Comparison of ENCODE assay signal across 8 mouse cellular contexts in the genomic region with DNA sequence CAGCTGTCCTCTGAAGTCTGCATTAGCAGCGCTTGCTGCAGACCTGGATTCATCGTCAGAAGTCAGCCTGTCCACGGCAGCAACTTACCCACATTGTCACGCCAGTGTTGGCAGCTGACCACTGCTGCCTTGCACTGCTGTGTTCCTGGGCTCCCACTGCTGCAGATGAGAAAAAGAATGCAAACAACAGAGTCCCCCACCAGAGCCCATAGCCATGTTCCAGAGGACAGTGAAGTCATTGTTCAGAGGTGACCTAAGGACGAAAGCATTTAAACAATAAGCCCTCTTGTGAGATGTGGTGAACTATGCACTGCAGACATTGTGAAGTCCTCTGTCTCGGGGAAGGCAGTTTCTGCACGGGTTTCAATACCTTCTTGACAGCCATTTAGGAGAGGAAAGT.
A peak's percentile ranks its signal among the peaks of the same experiment; 100 is the strongest.
DNase-seq lines count a peak whose midpoint lies in the region; ATAC-seq lines count a peak whose summit lies in the region.

No protein-coding gene starts in this region.

- H3K27me3 ChIP-seq in heart, embryonic 15.5 days = no peaks in the 10 kb centered on the region
- H3K27me3 ChIP-seq in limb, embryonic 10.5 days (ENCODE audit: low read depth, poor library complexity, severe bottlenecking) = no peaks in the 10 kb centered on the region
- no peaks in the 10 kb centered on the region for H3K27me3 ChIP-seq in stomach, embryonic 16.5 days (ENCODE audit: control insufficient read depth, insufficient read depth, low read length)

- peak; percentile 7; the same call in 1 of the 2 replicates for ATAC-seq in cerebellum, adult (ENCODE audit: insufficient number of reproducible peaks, low FRiP score, low TSS enrichment)
- ATAC-seq in heart, embryonic 15.5 days (replicated peaks; ENCODE audit: insufficient number of reproducible peaks, insufficient read depth, low FRiP score, low read depth) = peak; percentile 49; the same call in 1 of the 2 replicates
- peak; percentile 50; the same call in 1 of the 2 replicates for ATAC-seq in stomach, embryonic 16.5 days (ENCODE audit: insufficient read depth, low FRiP score)

- H3K27ac ChIP-seq in heart, embryonic 15.5 days = peak overlapping the region; percentile 56; the same call in 1 of the 2 replicates
- H3K27ac ChIP-seq in limb, embryonic 10.5 days = peak overlapping the region; percentile 72; the same call in 1 of the 2 replicates
- no peak overlapping the region for H3K27ac ChIP-seq in stomach, embryonic 16.5 days (ENCODE audit: low read length)

- H3K36me3 ChIP-seq in heart, embryonic 15.5 days = no peaks in the 10 kb centered on the region
- peaks cover 13% of the 10 kb centered on the region for H3K36me3 ChIP-seq in limb, embryonic 10.5 days
- no peaks in the 10 kb centered on the region for H3K36me3 ChIP-seq in stomach, embryonic 16.5 days (ENCODE audit: control insufficient read depth, insufficient read depth, low read length)

- no peak for DNase-seq in cerebellum, adult 8-10 months
- DNase-seq in cerebellum, postnatal 10 days = peak; percentile 30 to 34
- no peak for DNase-seq in limb, embryonic 10.5 days (ENCODE audit: low spot score)
- DNase-seq in urinary bladder, postnatal 14 days (ENCODE audit: low spot score) = no peak
- no peak for DNase-seq in spleen, postnatal 4 days (ENCODE audit: low spot score in 2 of 2)

- H3K4me3 ChIP-seq in heart, embryonic 15.5 days = peak overlapping the region; percentile 29
- H3K4me3 ChIP-seq in limb, embryonic 10.5 days = no peak overlapping the region
- H3K4me3 ChIP-seq in stomach, embryonic 16.5 days (replicated peaks; ENCODE audit: low read length) = no peak overlapping the region

- H3K4me2 ChIP-seq in heart, embryonic 15.5 days = peak overlapping the region; percentile 57
- H3K4me2 ChIP-seq in stomach, embryonic 16.5 days (ENCODE audit: low read depth, low read length) = no peak overlapping the region

- H3K9ac ChIP-seq in heart, embryonic 15.5 days = peak overlapping the region; percentile 30
- no peak overlapping the region for H3K9ac ChIP-seq in stomach, embryonic 16.5 days (ENCODE audit: low read length)

- peaks cover 16% of the 10 kb centered on the region for H3K4me1 ChIP-seq in heart, embryonic 15.5 days (replicated peaks)
- peaks cover 64% of the 10 kb centered on the region for H3K4me1 ChIP-seq in limb, embryonic 10.5 days
- H3K4me1 ChIP-seq in stomach, embryonic 16.5 days (ENCODE audit: control insufficient read depth, insufficient read depth, low read length) = 0 out of 2 replicates have a peak, but pooled peaks cover 2% of the 10 kb centered on the region

- 20% methylated on average over 7 of the region's 7 CpGs for WGBS in heart, embryonic 15.5 days
- WGBS in limb, embryonic 10.5 days = 73% methylated on average over 7 of the region's 7 CpGs
- 54% methylated on average over 7 of the region's 7 CpGs for WGBS in stomach, embryonic 16.5 days

- H3K9me3 ChIP-seq in heart, embryonic 15.5 days (replicated peaks) = no peaks in the 10 kb centered on the region
- H3K9me3 ChIP-seq in limb, embryonic 10.5 days (replicated peaks) = no peaks in the 10 kb centered on the region
- no peaks in the 10 kb centered on the region for H3K9me3 ChIP-seq in stomach, embryonic 16.5 days (replicated peaks; ENCODE audit: control insufficient read depth, low read length)

Comparison
In these comparisons a context has a peak if more than half of its experiments do, and no peak if none do; other contexts are left out.
1. DNase-seq: peak in cerebellum, postnatal 10 days (2 of 2); none in cerebellum, adult 8-10 months (single experiment), limb, embryonic 10.5 days (single experiment), urinary bladder, postnatal 14 days (single experiment) and spleen, postnatal 4 days (0 of 2).
2. Peak in every context shown above with its lines, with median percentiles within 50 percentile points of each other: ATAC-seq.